Mouse (Mus musculus) stomach, embryonic 15.5 days (tissue): ENCODE measurements around the gene Tjp3. TPM values are rescaled to one million over a fixed set of nuclear protein-coding genes. Genes with fewer than 3 reads are reported as not detected.

Source experiments
- ATAC-seq: fragments of 200-750 bp; cut with Nextera tagmentation; 2 replicates; pipeline ENCODE4 v1.8.0; 2017; ENCODE audit warnings: low read depth, moderate number of reproducible peaks, moderate TSS enrichment; ENCODE audit not compliant: insufficient read depth, low FRiP score
- H3K27ac ChIP-seq: fragments of 300-500 bp; sonication (generic); 2 replicates; pipeline ENCODE4 v1.5.1; 2015; ENCODE audit warnings: mild to moderate bottlenecking, inconsistent platforms
- H3K27me3 ChIP-seq: fragments of 300-500 bp; sonication (generic); replicated peaks from 2 replicates; pipeline ENCODE4 v1.6.1; 2015; ENCODE audit warnings: inconsistent platforms
- H3K36me3 ChIP-seq: fragments of 300-500 bp; sonication (generic); 2 replicates; pipeline ENCODE4 v1.6.1; 2015; ENCODE audit warnings: inconsistent platforms
- H3K4me1 ChIP-seq: fragments of 300-500 bp; sonication (generic); 2 replicates; pipeline ENCODE4 v1.6.1; 2015; ENCODE audit warnings: inconsistent platforms
- H3K4me2 ChIP-seq: fragments of 300-500 bp; sonication (generic); 2 replicates; pipeline ENCODE4 v1.6.1; 2015; ENCODE audit warnings: mild to moderate bottlenecking, inconsistent platforms
- H3K4me3 ChIP-seq: fragments of 300-500 bp; sonication (generic); replicated peaks from 2 replicates; pipeline ENCODE4 v1.5.1; 2015; ENCODE audit warnings: inconsistent platforms
- H3K9ac ChIP-seq: fragments of 300-500 bp; sonication (generic); 2 replicates; pipeline ENCODE4 v1.6.1; 2015; ENCODE audit warnings: inconsistent platforms
- H3K9me3 ChIP-seq: fragments of 300-500 bp; sonication (generic); 2 replicates; pipeline ENCODE4 v1.6.1; 2016; ENCODE audit warnings: inconsistent platforms
- WGBS: fragments of 180-500 bp; shearing (Covaris S2); methylation state at CpG from one replicate; pipeline ENCODE4 v1.1.7; 2015; 5-methylcytosine and 5-hydroxymethylcytosine counted together
- polyA plus RNA-seq: library from polyadenylated mRNA; unstranded; fragments of >200 nt; fragmentation: Nextera tagmentation; extraction: Ambion mirVana; gene quantifications from 2 replicates; pipeline ENCODE4 v1.2.1, GENCODE M21; 2015

The Tjp3 gene
- polyA plus RNA-seq, 1 experiment from 2014 or later = 32.6 TPM

- Histone ChIP-seq H3K4me3 (no peak overlapping the region), H3K27me3 (peaks cover 52% of the 10 kb centered on the region), H3K27ac (no peak overlapping the region), H3K4me1 (peaks cover 13% of the 10 kb centered on the region), H3K9ac (no peak overlapping the region), H3K4me2 (no peak overlapping the region), H3K9me3 (no peaks in the 10 kb centered on the region), H3K36me3 (peaks cover 3% of the 10 kb centered on the region; the same call in 1 of the 2 replicates)
- WGBS = 44% methylated on average over 20 of the region's 21 CpGs
- no peak for ATAC-seq
Measured at GRCm38 (mm10) chr10:81259225-81259884, 32.0 kb downstream of the Tjp3 start.

GRCm38 (mm10) chr10:81257158-81258039, 34.0 kb downstream of the Tjp3 start:
- Histone ChIP-seq H3K27me3 (peaks cover 70% of the 10 kb centered on the region), H3K36me3 (no peaks in the 10 kb centered on the region), H3K4me2 (peak overlapping the region; percentile 80), H3K4me1 (peaks cover 20% of the 10 kb centered on the region), H3K9me3 (no peaks in the 10 kb centered on the region), H3K27ac (no peak overlapping the region), H3K9ac (peak overlapping the region; percentile 27), H3K4me3 (peak overlapping the region; percentile 43)
- 2% methylated on average over 62 of the region's 62 CpGs for WGBS
- no peak for ATAC-seq

GRCm38 (mm10) chr10:81254886-81255285, 36.5 kb downstream of the Tjp3 start:
- Histone ChIP-seq H3K4me3 (no peak overlapping the region), H3K4me2 (no peak overlapping the region), H3K9ac (no peak overlapping the region), H3K9me3 (no peaks in the 10 kb centered on the region), H3K27me3 (peaks cover 75% of the 10 kb centered on the region), H3K36me3 (no peaks in the 10 kb centered on the region), H3K27ac (no peak overlapping the region), H3K4me1 (peaks cover 22% of the 10 kb centered on the region)
- no peak for ATAC-seq
- 61% methylated on average over 1 of the region's 1 CpGs for WGBS

- Histone ChIP-seq H3K4me1 (peaks cover 16% of the 10 kb centered on the region), H3K9me3 (no peaks in the 10 kb centered on the region), H3K27me3 (peaks cover 53% of the 10 kb centered on the region), H3K36me3 (no peaks in the 10 kb centered on the region), H3K27ac (no peak within 1 kb of the TSS), H3K4me3 (no peak within 1 kb of the TSS; the same call in 1 of the 2 replicates), H3K4me2 (peak within 1 kb of the TSS; percentile 43), H3K9ac (no peak within 1 kb of the TSS)
- ATAC-seq = peak; percentile 17; the same call in 1 of the 2 replicates
- WGBS = 9% methylated on average over 43 of the region's 44 CpGs
Measured at GRCm38 (mm10) chr10:81252424-81253419, 38.7 kb downstream of the Tjp3 start, which contains the start of gene Matk. Gene Matk, plus strand, starts transcription at chr10:81252935.

GRCm38 (mm10) chr10:81249442-81249841, 41.9 kb downstream of the Tjp3 start:
- H3K9me3 ChIP-seq = no peaks in the 10 kb centered on the region
- H3K36me3 ChIP-seq = no peaks in the 10 kb centered on the region
- H3K27me3 ChIP-seq = peaks cover 32% of the 10 kb centered on the region
- no peak overlapping the region for H3K4me2 ChIP-seq
- no peak overlapping the region for H3K9ac ChIP-seq
- H3K4me1 ChIP-seq = peaks cover 12% of the 10 kb centered on the region; the same call in 1 of the 2 replicates
- no peak overlapping the region for H3K4me3 ChIP-seq
- ATAC-seq = no peak
- 83% methylated on average over 8 of the region's 8 CpGs for WGBS
- no peak overlapping the region for H3K27ac ChIP-seq

- no peak for ATAC-seq
- H3K27ac ChIP-seq = no peak overlapping the region
- 91% methylated on average over 2 of the region's 2 CpGs for WGBS
Measured at GRCm38 (mm10) chr10:81247804-81248203, 43.6 kb downstream of the Tjp3 start.

GRCm38 (mm10) chr10:81245166-81245565, 46.2 kb downstream of the Tjp3 start:
- Histone ChIP-seq H3K36me3 (no peaks in the 10 kb centered on the region), H3K4me3 (no peak overlapping the region), H3K9ac (no peak overlapping the region), H3K4me2 (no peak overlapping the region), H3K27me3 (peaks cover 12% of the 10 kb centered on the region), H3K4me1 (0 out of 2 replicates have a peak, but pooled peaks cover 3% of the 10 kb centered on the region), H3K9me3 (no peaks in the 10 kb centered on the region), H3K27ac (no peak overlapping the region)
- 83% methylated on average over 6 of the region's 6 CpGs for WGBS
- no peak for ATAC-seq

More at GRCm38 (mm10) chr10:81247804-81248203, 43.6 kb downstream of the Tjp3 start:
- Histone ChIP-seq H3K36me3 (no peaks in the 10 kb centered on the region), H3K4me1 (peaks cover 8% of the 10 kb centered on the region; the same call in 1 of the 2 replicates), H3K9me3 (no peaks in the 10 kb centered on the region), H3K4me2 (no peak overlapping the region), H3K4me3 (no peak overlapping the region), H3K9ac (no peak overlapping the region), H3K27me3 (peaks cover 18% of the 10 kb centered on the region)

- H3K9me3 ChIP-seq = no peaks in the 10 kb centered on the region
- WGBS = 9% methylated on average over 17 of the region's 17 CpGs
- peaks cover 17% of the 10 kb centered on the region for H3K27me3 ChIP-seq
- H3K4me1 ChIP-seq = 0 out of 2 replicates have a peak, but pooled peaks cover 3% of the 10 kb centered on the region
- peak; percentile 67; the same call in 1 of the 2 replicates for ATAC-seq
- no peak overlapping the region for H3K27ac ChIP-seq
- no peaks in the 10 kb centered on the region for H3K36me3 ChIP-seq
- H3K9ac ChIP-seq = no peak overlapping the region
- no peak overlapping the region for H3K4me3 ChIP-seq
- 0 out of 2 replicates have a peak overlapping the region, but pooled peaks have one; percentile 13 for H3K4me2 ChIP-seq
Measured at GRCm38 (mm10) chr10:81244595-81244994, 46.8 kb downstream of the Tjp3 start.

- Histone ChIP-seq H3K36me3 (no peaks in the 10 kb centered on the region), H3K4me2 (0 out of 2 replicates have a peak overlapping the region, but pooled peaks have one; percentile 13), H3K27ac (no peak overlapping the region), H3K4me3 (no peak overlapping the region), H3K4me1 (0 out of 2 replicates have a peak, but pooled peaks cover 3% of the 10 kb centered on the region), H3K9me3 (no peaks in the 10 kb centered on the region), H3K9ac (no peak overlapping the region), H3K27me3 (peaks cover 21% of the 10 kb centered on the region)
- ATAC-seq = no peak
- WGBS = 79% methylated on average over 4 of the region's 4 CpGs
Measured at GRCm38 (mm10) chr10:81244146-81244545, 47.2 kb downstream of the Tjp3 start.

GRCm38 (mm10) chr10:81242021-81242420, 49.4 kb downstream of the Tjp3 start:
- H3K27ac ChIP-seq = no peak overlapping the region
- ATAC-seq = no peak
- H3K4me3 ChIP-seq = no peak overlapping the region
- WGBS = 89% methylated on average over 16 of the region's 16 CpGs
- H3K4me2 ChIP-seq = no peak overlapping the region
- H3K27me3 ChIP-seq = peaks cover 21% of the 10 kb centered on the region
- H3K9me3 ChIP-seq = no peaks in the 10 kb centered on the region
- no peaks in the 10 kb centered on the region for H3K36me3 ChIP-seq
- no peak overlapping the region for H3K9ac ChIP-seq
- 0 out of 2 replicates have a peak, but pooled peaks cover 3% of the 10 kb centered on the region for H3K4me1 ChIP-seq

GRCm38 (mm10) chr10:81240876-81241275, 50.5 kb downstream of the Tjp3 start:
- Histone ChIP-seq H3K4me1 (0 out of 2 replicates have a peak, but pooled peaks cover 3% of the 10 kb centered on the region), H3K9me3 (no peaks in the 10 kb centered on the region), H3K27me3 (peaks cover 21% of the 10 kb centered on the region), H3K4me3 (no peak overlapping the region), H3K27ac (no peak overlapping the region), H3K36me3 (no peaks in the 10 kb centered on the region), H3K4me2 (no peak overlapping the region), H3K9ac (no peak overlapping the region)
- no peak for ATAC-seq
- WGBS = 24% methylated on average over 13 of the region's 13 CpGs
